Mouse (Mus musculus): ENCODE data around the gene Mroh2a.

Mroh2a gene

DNA sequence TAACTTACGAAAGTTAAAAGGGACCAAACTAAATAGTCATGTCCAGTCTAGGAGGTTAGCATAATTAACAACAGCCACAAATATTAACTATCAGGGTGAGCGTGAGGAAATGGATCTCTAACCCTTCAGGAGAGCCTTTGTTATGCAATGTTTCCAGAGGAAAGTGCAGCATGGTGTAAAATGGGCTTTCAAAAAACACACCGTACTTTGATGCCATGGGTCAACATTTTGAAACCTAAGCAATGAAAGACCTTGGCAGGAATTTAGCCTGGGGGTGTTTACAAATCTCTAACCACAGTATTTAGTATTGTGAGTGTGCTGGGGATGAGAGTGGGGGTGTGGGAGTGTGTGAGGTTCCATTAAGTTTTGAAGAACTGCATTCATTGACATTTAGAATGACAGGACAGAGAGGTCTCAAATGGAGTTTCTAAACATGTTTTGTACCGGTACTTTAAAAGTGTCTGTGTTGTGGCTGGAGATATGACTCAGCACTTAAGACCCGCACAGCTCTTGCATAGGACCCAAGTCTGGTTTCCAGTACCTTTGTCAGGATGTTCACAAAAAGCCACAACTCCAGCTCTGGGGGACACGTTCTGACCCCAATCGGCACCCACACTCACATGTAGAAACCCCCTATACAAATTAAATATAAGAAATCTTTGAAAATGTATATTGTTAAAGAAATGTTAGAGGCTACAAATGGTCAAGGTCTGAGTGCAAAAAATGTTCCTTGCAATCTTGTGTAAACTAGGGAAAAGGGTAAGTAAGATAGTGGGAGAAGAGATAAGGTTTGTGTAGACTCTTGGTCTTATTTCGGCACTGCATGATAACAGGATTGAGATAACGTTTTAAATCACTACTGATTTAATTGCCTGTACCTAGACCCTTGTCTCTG lies 52.6 kb downstream of the Mroh2a start:
- peak; percentile 67 to 87 for DNase-seq

DNA sequence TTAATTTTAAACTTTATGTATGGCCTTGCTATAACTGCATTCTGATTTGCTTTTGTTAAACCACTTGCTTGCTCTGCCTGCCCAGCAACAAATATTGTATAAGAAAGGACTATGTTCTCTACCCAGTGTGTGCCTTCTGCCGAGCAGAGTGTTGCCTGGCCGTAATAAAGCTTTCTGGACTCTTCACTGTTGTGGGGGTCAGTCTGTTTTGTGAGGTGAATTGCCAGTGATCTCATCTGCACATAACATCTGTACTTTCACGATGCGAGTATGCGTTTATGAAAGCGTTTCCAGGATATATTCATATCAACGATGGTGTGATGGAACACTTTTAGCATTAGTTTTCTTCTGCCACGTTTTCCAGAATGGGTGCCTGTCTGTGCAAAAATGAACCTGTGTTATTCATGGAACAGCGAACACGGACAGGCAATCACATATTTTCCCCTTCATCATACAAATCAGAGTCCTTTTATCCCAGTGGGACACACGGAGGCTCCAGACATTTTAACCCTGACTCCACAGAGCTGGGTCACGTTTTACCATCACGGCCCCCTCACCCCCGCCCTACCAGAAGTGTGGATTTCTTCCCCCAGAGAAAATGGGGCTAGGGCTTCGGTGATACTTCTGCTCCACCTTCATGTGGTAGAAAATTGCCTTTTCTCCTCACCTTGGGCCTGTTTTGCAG lies 53.4 kb downstream of the Mroh2a start:
- DNase-seq = peak in 1 of 2 experiments; percentile 9

DNA sequence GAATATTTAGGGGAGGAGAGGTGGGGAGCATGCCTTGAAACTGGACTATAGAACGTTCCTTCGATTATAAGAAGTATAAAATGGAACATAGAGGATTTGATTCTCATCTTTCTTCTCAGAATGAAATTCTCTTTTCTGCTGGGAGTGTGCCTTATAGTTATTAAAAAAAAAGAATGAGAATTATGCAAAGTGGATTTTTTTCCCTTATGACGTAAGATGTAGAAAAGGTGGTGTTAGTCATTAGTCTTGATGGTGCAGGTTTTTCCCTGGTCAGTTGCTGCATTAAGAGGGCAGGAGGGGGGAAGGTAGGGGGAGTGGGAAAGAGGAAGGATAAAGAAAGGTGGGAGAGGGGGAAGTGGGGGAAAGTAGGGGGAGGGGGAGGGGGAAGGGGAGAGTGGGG lies 55.5 kb downstream of the Mroh2a start:
- DNase-seq = no peak

DNA sequence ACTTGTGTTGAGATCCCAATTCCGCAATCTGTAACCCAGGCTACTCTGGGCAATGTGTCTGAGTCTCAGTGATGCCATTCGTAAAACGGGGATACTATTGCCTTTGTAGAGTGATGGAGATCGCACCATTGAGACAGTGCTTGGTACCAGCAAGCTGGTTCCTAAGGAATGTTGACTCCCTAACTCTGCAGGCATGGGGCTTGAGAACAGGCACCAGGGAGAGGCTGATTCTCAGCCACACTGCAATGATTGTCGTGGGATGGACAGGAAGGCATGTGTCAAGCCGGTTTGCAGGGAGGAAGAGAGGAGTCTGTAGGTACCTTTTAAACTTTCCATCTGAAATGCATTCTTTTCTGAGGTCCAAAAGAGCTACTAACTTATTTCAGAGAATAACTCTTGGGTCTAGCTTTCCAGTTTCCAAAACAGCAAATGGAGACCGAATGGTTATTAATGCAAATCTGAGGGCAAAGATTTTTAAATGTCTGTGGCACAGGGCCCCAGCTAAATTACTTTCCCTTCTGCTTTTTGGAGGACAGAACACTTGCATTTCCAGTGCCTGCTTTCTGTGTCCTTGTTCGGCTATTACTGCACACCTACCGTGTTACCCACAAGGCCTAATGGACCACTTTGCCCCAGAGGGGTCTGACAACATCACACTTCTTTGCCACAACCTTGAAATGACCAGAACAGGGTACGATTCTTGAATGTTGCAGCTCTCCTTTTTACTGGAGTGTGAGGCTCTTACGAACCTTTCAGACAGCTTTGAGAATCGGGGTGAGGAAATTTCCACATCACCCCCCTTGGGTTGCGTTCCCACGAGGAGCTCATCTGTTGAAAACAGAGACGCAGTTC lies 56.8 kb downstream of the Mroh2a start:
- no peak for DNase-seq

DNA sequence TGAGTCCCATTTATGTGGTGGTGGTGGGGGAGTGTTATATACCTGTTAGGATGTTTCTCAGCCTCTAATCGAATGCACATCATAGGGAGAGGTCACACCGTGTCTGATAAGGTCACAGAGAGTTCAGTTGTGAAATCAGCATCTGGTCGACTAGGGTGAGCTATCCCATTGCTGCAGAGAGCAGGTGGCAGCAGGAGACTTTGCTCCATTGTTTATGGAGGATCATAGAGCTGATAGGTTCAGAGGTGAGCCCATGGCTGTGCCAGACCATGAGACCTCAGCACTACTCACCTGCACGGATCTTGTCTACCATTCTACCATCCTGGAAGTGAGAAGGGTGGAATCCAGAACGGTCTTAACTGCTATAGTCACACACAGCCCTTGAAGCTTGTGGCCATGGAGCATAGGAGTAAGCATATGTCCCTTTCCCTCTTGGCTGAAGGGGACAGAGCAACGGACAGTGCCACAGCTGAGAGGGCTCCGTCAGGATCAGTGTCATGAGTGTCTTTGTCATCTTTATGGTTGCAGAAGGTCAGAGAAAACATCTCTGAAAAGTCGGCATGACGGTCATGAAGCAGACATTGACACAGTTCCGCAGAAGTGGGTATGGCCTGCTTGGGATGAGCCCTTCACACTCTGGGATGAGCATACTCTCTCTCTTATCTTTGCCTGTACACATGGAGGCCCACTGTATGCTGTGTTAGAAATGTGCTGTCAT lies 57.6 kb downstream of the Mroh2a start:
- DNase-seq = no peak

DNA sequence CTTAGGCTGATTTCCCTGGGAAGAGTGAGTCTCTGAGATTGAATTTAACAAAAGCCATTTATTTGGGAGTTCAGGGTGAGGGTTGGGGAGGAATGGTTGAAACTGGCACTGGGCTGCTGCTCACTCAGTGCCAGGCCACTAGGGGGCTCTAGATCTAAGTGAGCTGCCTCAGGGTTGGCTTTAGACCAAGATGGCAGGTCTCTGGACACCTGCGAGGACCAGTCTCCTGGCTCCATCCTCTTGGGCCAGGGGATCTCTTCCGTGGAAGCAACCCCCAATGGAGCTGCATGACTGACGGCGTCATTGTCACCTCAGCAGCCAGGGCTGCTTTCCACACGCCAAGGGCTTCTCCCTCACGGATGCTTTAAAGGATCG lies 58.1 kb downstream of the Mroh2a start:
- no peak for DNase-seq

DNA sequence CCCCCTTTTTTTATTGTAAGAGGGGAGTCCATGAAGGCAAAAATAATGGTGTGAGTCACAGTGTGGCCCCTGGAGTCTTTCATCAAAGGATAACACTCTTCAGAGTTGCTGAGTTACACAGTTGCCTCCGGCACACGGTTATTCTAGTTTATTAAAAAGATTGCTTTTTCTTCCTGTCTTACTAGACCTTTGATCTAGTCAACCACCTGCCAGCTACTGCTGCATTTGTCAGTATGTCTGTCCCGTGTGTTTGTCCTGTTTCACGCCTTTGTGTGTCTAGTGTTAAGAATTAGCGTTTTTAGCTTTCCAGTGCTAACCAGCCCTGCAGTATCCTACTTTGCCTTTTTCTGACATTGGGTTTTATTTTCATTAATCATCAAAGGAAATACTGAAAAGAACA lies 58.9 kb downstream of the Mroh2a start:
- no peak for DNase-seq

DNA sequence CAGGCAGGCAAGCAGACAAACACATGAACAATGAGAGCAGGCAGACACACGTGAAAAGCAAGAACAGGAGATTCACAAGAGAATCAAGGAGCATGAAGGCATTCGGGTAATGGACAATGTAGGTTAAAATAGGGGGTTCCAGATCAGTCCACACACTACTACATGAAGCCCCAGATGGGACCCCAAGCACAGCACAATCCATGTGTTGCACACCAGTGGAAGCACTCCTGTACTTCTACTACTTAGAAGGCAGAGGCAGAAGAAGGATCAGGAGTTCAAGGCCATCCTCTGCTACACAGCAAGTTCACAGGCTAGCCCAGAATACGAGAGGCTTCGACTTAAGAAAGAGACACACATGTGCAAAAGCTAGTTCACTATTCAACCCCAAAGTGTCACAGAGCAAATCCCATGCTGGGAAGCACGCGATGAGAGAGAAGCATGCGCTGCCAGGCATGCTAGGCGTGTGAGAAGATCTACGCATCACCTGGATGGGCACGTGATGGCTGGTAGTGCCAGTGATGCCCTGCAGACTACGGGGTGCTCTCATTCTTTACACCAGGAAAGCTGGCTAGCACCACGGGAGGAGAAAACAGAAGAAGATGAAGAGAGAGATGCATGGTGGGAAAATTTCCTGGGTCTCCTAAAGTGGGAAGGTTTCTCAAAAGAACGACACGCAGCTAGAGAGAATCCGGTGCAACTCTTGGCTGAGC lies 59.5 kb downstream of the Mroh2a start:
- no peak for DNase-seq

DNA sequence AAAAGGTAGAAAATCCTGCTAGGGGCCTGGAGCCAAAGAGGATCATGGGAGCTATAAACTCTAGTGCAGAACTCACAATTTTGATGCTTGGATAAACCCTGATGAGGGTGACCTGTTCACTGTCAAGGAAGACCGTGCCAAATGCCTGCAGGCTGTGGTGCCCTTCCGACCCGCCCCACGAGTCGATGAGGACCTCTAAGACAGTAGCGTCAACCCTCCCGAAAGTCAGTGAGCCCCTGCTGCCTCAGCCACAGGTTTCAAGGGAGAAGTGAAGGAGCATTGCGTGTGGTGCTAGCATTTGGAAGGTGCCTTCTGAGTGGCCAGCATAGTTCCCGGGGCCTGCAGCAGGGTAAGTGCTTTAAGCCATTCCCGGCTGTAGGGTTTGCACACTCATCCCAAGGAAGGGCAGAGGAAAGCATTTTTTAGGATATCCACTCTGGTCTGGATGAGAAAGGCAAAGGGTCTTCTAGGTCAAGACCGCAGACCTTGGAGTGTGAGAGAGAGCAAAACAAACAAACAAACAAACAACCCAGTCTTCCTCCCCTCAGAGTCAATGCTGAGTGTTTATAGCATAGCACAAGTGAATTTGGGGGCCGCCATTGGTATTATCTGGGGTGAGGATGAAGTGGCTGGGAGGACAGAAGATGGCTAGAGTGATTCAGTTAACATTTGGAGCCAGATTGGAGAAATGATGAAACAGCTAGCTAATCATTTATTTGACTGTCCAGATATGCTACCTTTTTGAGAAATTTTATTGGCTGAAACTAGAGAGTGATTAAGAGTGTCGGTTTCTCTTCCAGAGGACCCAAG lies 60.3 kb downstream of the Mroh2a start:
- no peak for DNase-seq

DNA sequence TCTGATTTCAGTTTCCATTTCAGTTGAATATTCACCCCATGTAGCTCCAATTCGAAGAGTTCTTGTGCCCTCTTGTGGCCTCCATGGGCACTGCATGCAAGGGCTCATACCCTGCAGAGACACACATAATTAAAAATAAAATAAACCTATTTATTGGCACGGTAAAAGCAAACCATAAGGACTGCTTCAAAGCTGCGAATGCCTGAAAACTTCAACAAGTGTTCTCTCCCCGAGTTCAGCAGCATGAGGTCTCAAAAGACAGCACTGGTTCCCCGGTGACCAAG lies 60.9 kb downstream of the Mroh2a start:
- peak in 1 of 2 experiments; percentile 76 for DNase-seq

DNA sequence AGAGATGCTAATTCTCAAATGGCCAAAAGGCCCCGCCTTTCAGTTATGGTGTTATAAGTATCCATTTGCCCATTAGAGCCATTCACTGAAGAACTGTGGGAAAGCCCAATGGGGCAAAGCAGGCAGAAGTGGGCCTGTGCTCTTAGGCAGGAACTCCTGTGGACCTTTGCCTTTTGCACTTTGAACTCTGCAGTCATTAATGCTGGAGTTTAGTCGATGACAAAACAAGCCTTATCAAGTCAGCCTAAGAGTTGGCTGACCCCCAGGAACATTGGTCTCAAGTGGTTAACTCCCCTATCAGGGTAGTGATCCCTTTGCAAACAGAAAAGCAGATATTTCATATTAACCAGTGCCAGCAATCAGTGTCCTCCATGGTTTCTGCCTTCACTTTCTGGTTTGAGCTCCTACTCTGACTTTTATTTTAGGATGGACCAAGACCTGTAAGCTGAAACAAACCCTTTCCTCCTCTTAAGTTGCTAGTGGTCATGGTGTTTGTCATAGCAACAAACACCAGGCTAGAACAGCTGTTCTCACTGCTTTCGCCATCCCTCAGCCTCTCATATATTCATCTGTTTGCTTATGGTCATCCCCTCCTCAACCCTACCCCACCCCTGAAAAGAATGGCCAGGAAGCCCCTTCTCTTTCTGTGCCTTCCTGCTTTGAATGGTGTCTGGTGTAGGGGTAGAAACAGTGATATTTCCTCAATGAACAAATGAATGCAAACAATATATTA lies 61.4 kb downstream of the Mroh2a start:
- DNase-seq = no peak

DNA sequence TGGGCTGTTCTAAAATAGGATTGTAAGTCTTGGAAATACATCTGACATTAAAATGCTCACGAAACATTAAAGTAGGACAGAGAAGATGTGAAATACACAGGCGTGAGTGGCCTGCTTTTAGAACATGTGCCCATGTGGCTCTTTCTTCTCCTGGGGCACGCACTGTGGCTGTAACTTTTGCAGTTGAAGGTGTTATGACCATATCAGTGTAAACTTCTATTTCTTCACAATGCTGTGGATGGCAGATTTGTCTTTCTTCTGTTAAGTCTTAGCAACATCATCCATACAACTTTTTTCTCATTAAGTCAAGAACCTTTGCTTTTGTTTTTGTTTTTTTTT lies 62.0 kb downstream of the Mroh2a start:
- no peak for DNase-seq

DNA sequence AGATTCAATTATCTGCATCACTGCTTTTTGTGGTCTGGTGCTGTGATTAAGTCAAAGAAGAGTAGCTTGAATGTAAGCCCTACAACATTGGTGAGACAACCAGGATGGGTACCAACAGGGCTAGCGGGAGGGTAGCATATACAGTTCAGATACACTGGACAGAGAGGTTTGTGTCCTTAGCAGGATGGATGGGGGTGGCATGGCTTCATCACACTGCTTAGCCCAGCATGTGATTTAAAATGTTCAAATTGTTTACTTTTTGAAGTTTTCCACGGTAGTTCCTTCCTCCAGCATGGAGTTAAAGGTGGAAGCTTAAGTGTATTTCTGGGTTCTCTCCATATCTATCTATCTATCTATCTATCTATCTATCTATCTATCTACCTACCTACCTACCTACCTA lies 62.4 kb downstream of the Mroh2a start:
- no peak for DNase-seq

DNA sequence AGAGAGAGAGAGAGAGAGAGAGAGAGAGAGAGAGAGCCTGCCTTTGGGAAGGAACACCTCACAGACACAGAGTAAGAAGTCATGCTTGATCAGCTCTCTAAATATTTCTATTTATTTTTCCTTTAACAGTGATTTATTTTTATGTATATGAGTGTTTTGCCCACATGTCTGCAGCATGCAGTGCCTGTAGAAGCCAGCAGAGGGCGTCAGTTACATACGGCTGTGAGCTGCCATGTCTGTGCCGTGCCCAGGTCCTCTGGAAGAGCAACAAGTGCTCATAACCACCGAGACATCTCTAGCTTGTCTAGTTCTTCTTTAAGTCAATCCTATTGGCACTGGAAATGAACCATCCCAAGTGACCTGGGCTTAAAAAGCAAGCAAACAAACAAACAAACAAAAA lies 63.1 kb downstream of the Mroh2a start:
- DNase-seq = no peak

DNA sequence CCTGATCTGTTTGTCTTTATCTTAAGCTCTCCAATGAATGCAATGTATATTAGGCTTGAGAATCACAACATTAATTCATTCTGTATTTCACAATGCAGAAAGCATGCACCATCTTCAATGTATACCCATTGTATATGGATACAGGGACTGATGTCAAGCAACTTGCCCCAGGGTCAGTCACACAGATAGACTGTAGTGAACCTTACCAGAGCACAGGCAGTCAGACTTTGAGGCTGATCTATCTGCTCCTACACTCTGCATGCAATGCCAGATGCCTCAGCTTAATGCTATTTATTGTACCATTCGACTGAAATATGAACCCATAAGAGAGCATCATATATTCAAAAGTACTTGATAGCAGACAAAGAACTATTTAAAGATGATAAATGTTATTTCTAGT lies 63.7 kb downstream of the Mroh2a start:
- no peak for DNase-seq

DNA sequence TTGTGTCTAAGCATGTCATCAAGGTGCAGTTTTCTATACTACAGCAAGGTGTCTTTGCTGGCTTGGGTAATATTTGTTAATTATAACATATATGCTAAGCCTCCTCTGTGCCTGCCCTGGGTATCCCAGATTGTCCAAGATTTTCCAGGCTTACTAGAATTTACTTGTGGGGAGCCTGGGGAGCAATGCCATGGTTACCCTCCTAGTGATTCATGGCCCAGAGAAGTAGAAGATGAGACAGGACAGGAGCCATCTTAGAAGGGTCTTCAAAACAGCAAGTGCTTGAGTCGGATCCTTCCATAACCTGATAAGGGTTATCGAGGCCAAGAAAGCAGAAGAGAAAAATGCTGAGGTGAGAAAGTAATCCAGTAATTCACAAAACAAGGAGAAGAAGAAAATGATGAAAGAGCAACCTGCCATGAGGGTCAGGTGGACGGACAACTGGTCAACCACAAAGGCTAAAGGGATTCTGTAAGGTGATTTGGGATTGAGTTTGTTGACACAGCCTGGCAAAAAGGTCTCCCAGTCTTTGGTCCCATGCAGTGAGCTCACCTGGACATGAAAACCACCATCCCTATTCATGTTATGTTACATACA lies 64.7 kb downstream of the Mroh2a start:
- DNase-seq = no peak

DNA sequence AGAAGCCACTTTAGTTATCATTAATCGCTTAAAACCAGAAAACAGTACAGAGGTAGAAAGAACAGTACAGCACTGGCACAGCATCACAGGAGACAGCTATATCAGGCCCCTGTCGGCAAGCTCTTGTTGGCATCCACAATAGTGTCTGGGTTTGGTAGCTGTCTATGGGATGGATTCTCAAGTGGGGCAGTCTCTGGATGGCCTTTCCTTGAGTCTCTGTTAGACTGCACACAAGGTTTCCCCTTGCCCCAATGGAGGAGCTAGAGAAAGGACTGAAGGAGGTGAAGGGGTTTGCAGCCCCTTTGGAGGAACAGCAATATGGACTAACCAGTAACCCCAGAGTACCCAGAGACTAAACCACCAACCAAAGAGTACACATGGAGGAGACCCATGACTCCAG lies 65.3 kb downstream of the Mroh2a start:
- DNase-seq = no peak

DNA sequence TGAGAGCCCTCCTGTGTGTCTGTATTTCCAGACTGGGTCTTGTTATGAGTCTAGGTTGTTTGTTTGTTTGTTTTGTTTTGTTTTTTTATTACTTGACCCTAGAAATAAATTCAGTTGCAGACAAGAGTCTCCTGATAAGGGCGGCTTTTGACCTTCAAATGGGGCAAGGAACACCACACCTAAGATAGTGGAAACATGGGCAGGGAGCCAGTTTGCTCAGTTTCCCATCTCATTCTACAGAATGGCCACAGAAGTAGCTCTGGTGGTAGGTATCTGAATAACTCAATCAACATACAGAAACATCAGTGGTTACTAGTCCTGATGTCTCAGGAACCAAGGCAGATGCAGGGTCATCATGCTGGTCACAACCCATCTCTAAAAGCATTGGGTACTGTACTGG lies 67.9 kb downstream of the Mroh2a start:
- DNase-seq = no peak

DNA sequence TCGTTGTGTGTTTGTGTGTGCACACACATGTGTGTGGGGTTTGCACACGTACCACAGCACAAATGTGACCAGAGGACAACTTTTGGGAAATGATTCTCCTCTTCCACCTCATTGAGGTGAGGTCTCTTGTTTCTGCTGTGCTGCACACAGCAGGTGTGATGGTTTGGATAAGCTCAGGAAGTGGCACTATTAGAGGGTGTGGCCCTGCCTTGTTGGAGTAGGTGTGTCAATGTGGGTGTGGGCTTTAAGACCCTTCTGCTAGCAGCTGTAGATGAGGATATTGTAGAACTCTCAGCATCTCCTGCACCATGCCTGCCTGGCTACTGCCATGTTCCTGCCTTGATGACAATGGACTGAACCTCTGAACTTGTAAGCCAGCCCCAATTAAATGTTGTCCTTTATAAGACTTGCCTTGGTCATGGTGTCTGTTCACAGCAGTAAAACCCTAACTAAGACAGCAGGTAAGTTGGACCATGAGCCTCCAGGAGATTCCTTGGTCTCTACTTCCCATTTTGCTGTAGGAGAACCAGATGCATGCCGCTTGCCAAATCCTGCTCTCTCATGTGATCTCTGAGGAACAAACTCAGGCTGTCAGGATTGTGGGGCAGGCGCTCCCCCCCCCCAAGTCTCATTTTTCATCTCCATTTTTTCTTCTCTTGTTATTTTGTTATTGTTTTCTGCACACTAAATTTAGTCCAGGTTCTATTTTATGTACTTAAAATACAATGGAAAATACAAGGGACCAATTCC lies 69.6 kb downstream of the Mroh2a start:
- no peak for DNase-seq

Measured in lung, adult 18-20 months (tissue).